Mouse (Mus musculus) ES-Bruce4 (cell line): ENCODE results near the gene Disp1.

Source experiments
- CTCF ChIP-seq: IDR thresholded peaks from one replicate; pipeline ENCODE4 v1.8.1; 2011; ENCODE audit warnings: low read depth, low read length
- POLR2A ChIP-seq: IDR thresholded peaks from one replicate; pipeline ENCODE4 v1.8.1; 2011; ENCODE audit warnings: low read length; ENCODE audit not compliant: insufficient read depth

GRCm38 (mm10) chr1:183047191-183047912 is 174.0 kb downstream of the Disp1 start:
- no peak for TF ChIP-seq CTCF
- TF ChIP-seq POLR2A, result no peak
